Mouse (Mus musculus): ENCODE measurements around the gene Crlf1. TPM values are rescaled to one million over a fixed set of nuclear protein-coding genes. Genes with fewer than 3 reads are reported as not detected.

Crlf1 gene
- total and polyA plus RNA-seq, 3 experiments: 3.8 to 26.6 TPM; not detected in 1

- TF ChIP-seq MAFK (IDR thresholded peaks at IDR 0.05; ENCODE audit: borderline replicate concordance, low read depth, low read length) (no peak), POLR2AphosphoS5 (IDR thresholded peaks at IDR 0.05; ENCODE audit: borderline replicate concordance, low read depth, low read length) (no peak), USF2 (IDR thresholded peaks at IDR 0.05; ENCODE audit: borderline replicate concordance in 1 of 2, insufficient read depth in 1 of 2, low read depth in 1 of 2, low read length in 2 of 2) (no peak), ELF1 (IDR thresholded peaks at IDR 0.05; ENCODE audit: low read depth, low read length) (no peak), ZNF384 (IDR thresholded peaks at IDR 0.05; ENCODE audit: low read depth, low read length) (peak; percentile 95), CHD2 (IDR thresholded peaks at IDR 0.05; ENCODE audit: low read length) (no peak; the same call in 1 of the 2 replicates), E2F4 (IDR thresholded peaks at IDR 0.05; ENCODE audit: borderline replicate concordance, low read depth, low read length) (0 out of 2 replicates have a peak, but pooled peaks have one; percentile 39), MAX (IDR thresholded peaks at IDR 0.05; ENCODE audit: low read length) (peak; percentile 73), SIN3A (IDR thresholded peaks at IDR 0.05; ENCODE audit: low read length) (no peak; the same call in none of the 2 replicates), TBP (IDR thresholded peaks at IDR 0.05; ENCODE audit: low read depth, low read length) (no peak), BHLHE40 (IDR thresholded peaks at IDR 0.05; ENCODE audit: borderline replicate concordance, low read depth, low read length) (no peak), HCFC1 (IDR thresholded peaks at IDR 0.05; ENCODE audit: low read depth, low read length) (0 out of 2 replicates have a peak, but pooled peaks have one; percentile 17), ZMIZ1 (IDR thresholded peaks at IDR 0.05; ENCODE audit: low read depth, low read length) (0 out of 2 replicates have a peak, but pooled peaks have one; percentile 43), UBTF (IDR thresholded peaks at IDR 0.05; ENCODE audit: borderline replicate concordance, insufficient read depth, low read depth, low read length) (no peak), KAT2A (conservative IDR thresholded peaks at IDR 0.05; ENCODE audit: low read depth, low read length) (no peak), MAZ (IDR thresholded peaks at IDR 0.05; ENCODE audit: low read depth, low read length) (peak; percentile 43; the same call in 1 of the 2 replicates), ETS1 (IDR thresholded peaks at IDR 0.05; ENCODE audit: low read depth, low read length) (no peak), ZKSCAN1 (IDR thresholded peaks at IDR 0.05; ENCODE audit: low read depth, low read length) (no peak), MXI1 (IDR thresholded peaks at IDR 0.05; ENCODE audit: low read depth, low read length) (peak; percentile 55)
Measured at GRCm38 (mm10) chr8:70538633-70539076, 45.7 kb downstream of the Crlf1 start (continued).

- Histone ChIP-seq H3K4me3 (ENCODE audit: control insufficient read depth in 1 of 2, insufficient read depth in 1 of 2, low read depth in 2 of 2, low read length in 2 of 2) (peak within 1 kb of the TSS; percentile 81 to 88), H3K27ac (ENCODE audit: control insufficient read depth, low read depth, low read length) (peak within 1 kb of the TSS; percentile 68), H3K27me3 (ENCODE audit: control insufficient read depth in 1 of 2, insufficient read depth in 2 of 2, low read length in 2 of 2) (no peaks in the 10 kb centered on the region), H3K9ac (ENCODE audit: control insufficient read depth, low read depth, low read length, poor library complexity, severe bottlenecking) (peak within 1 kb of the TSS; percentile 82), H3K4me1 (ENCODE audit: control insufficient read depth in 1 of 2, insufficient read depth in 2 of 2, low read length in 2 of 2) (peaks cover 0 to 12% of the 10 kb centered on the region in 2 experiments; a peak in 1 of 4 replicates), H3K9me3 (replicated peaks; ENCODE audit: insufficient read depth, low read length) (no peaks in the 10 kb centered on the region), H3K36me3 (ENCODE audit: control insufficient read depth in 1 of 2, insufficient read depth in 2 of 2, low read length in 2 of 2) (no peaks in the 10 kb centered on the region), H3K79me2 (ENCODE audit: control insufficient read depth, insufficient read depth, low read length, poor library complexity) (peaks cover 44% of the 10 kb centered on the region)
- peak; percentile 99 for DNase-seq (ENCODE audit: low read depth, low spot score)
- TF ChIP-seq NELFE (IDR thresholded peaks at IDR 0.05; ENCODE audit: low read depth, low read length) (peak; percentile 68), USF1 (IDR thresholded peaks at IDR 0.05; ENCODE audit: low read depth, low read length) (0 out of 2 replicates have a peak, but pooled peaks have one; percentile 51), RAD21 (IDR thresholded peaks at IDR 0.05; ENCODE audit: low read depth, low read length) (no peak), MYC (IDR thresholded peaks at IDR 0.05; ENCODE audit: low read depth, low read length) (no peak), MAZ (IDR thresholded peaks at IDR 0.05; ENCODE audit: low read depth, low read length) (peak; percentile 88; the same call in 1 of the 2 replicates), RCOR1 (IDR thresholded peaks at IDR 0.05; ENCODE audit: low read depth, low read length) (no peak), TCF12 (IDR thresholded peaks at IDR 0.05; ENCODE audit: low read depth, low read length) (peak; percentile 71), MYB (IDR thresholded peaks at IDR 0.05; ENCODE audit: low read depth, low read length) (no peak), NRF1 (IDR thresholded peaks at IDR 0.05; ENCODE audit: insufficient read depth, low read depth, low read length, poor library complexity, severe bottlenecking) (peak; percentile 91), JUND (IDR thresholded peaks at IDR 0.05; ENCODE audit: low read depth, low read length) (no peak), ZKSCAN1 (IDR thresholded peaks at IDR 0.05; ENCODE audit: low read depth, low read length) (no peak), USF2 (IDR thresholded peaks at IDR 0.05; ENCODE audit: borderline replicate concordance in 1 of 2, insufficient read depth in 1 of 2, low read depth in 1 of 2, low read length in 2 of 2) (no peak), MAFK (IDR thresholded peaks at IDR 0.05; ENCODE audit: borderline replicate concordance, low read depth, low read length) (no peak), EP300 (IDR thresholded peaks at IDR 0.05; ENCODE audit: low read depth in 1 of 2, low read length in 2 of 2) (no peak), TAL1 (IDR thresholded peaks at IDR 0.05; ENCODE audit: low read length) (no peak), CHD1 (IDR thresholded peaks at IDR 0.05; ENCODE audit: low read depth, low read length) (no peak), MXI1 (IDR thresholded peaks at IDR 0.05; ENCODE audit: low read depth, low read length) (peak; percentile 80), POLR2AphosphoS2 (IDR thresholded peaks at IDR 0.05; ENCODE audit: low read length) (no peak; the same call in 1 of the 2 replicates), UBTF (IDR thresholded peaks at IDR 0.05; ENCODE audit: borderline replicate concordance, insufficient read depth, low read depth, low read length) (no peak)
Measured at GRCm38 (mm10) chr8:70539077-70539813, 46.3 kb downstream of the Crlf1 start, which contains the start of gene Ell. Gene Ell (plus strand): TSS chr8:70539457.

Data from MEL (cell line).